Mouse (Mus musculus): ENCODE results near the gene Syce2.
"Not testable (repeated sequence)": the region's sequence is repeated elsewhere in the genome, so short reads cannot be mapped to it uniquely, and the experiment has no call there.

Gene Syce2

GRCm38 (mm10) chr8:84902920-84903661 lies 31.2 kb downstream of the Syce2 start:
- peak; percentile 95 for DNase-seq

- peak; percentile 36 for DNase-seq
Measured at GRCm38 (mm10) chr8:84904351-84904750, 32.4 kb downstream of the Syce2 start.

- no peak for DNase-seq
Measured at GRCm38 (mm10) chr8:84907037-84907436, 35.1 kb downstream of the Syce2 start.

GRCm38 (mm10) chr8:84907493-84907892 lies 35.6 kb downstream of the Syce2 start:
- peak; percentile 27 for DNase-seq

GRCm38 (mm10) chr8:84907979-84908378 lies 36.1 kb downstream of the Syce2 start:
- not testable (repeated sequence) for DNase-seq

GRCm38 (mm10) chr8:84908421-84909161 lies 36.7 kb downstream of the Syce2 start, which contains the start of gene Dnase2a:
TSS of gene Dnase2a (plus strand) at chr8:84908560.
- peak; percentile 91 for DNase-seq

- no peak for DNase-seq
Measured at GRCm38 (mm10) chr8:84909162-84909767, 37.4 kb downstream of the Syce2 start.

GRCm38 (mm10) chr8:84909949-84910348 lies 38.0 kb downstream of the Syce2 start:
- no peak for DNase-seq

GRCm38 (mm10) chr8:84910551-84910950 lies 38.6 kb downstream of the Syce2 start:
- peak; percentile 90 for DNase-seq

- DNase-seq: no peak
Measured at GRCm38 (mm10) chr8:84911854-84912253, 39.9 kb downstream of the Syce2 start.

GRCm38 (mm10) chr8:84912391-84912790 lies 40.5 kb downstream of the Syce2 start:
- DNase-seq: peak; percentile 56

GRCm38 (mm10) chr8:84912895-84913501 lies 41.1 kb downstream of the Syce2 start:
- peak; percentile 93 for DNase-seq

- DNase-seq: no peak
Measured at GRCm38 (mm10) chr8:84913502-84913900, 41.6 kb downstream of the Syce2 start.

- no peak for DNase-seq
Measured at GRCm38 (mm10) chr8:84913960-84914359, 42.0 kb downstream of the Syce2 start.

GRCm38 (mm10) chr8:84915269-84915668 lies 43.4 kb downstream of the Syce2 start:
- DNase-seq: no peak

GRCm38 (mm10) chr8:84917781-84918180 lies 45.9 kb downstream of the Syce2 start:
- no peak for DNase-seq

- DNase-seq: no peak
Measured at GRCm38 (mm10) chr8:84918646-84919045, 46.7 kb downstream of the Syce2 start.

GRCm38 (mm10) chr8:84921596-84921995 lies 49.7 kb downstream of the Syce2 start:
- no peak for DNase-seq

GRCm38 (mm10) chr8:84925557-84925956 lies 53.6 kb downstream of the Syce2 start:
- DNase-seq: no peak

- no peak for DNase-seq
Measured at GRCm38 (mm10) chr8:84927513-84927912, 55.6 kb downstream of the Syce2 start.

GRCm38 (mm10) chr8:84928456-84929306 lies 56.8 kb downstream of the Syce2 start:
- peak; percentile 81 for DNase-seq

GRCm38 (mm10) chr8:84930582-84930981 lies 58.7 kb downstream of the Syce2 start:
- no peak for DNase-seq

Data from cerebellum, adult 9-11 months (tissue).